Mouse (Mus musculus) ES-E14 (cell line): ENCODE measurements around the gene Olfr525. TPM values are rescaled to one million over a fixed set of nuclear protein-coding genes. Genes with fewer than 3 reads are reported as not detected.

Experiments
- DNase-seq: peaks from one replicate; pipeline ENCODE4 v3.0.0-alpha.2; 2013; ENCODE audit warnings: low read depth, low spot score
- H3K27ac ChIP-seq: 2 replicates; pipeline ENCODE4 v1.5.1; 2012; ENCODE audit warnings: low read depth, mild to moderate bottlenecking, low read length, moderate library complexity, mixed read lengths; ENCODE audit not compliant: poor library complexity, insufficient read depth, severe bottlenecking
- H3K36me3 ChIP-seq: 2 replicates; pipeline ENCODE4 v1.6.1; 2012; ENCODE audit warnings: mild to moderate bottlenecking, low read length, moderate library complexity, mixed read lengths; ENCODE audit not compliant: control insufficient read depth, poor library complexity, insufficient read depth, severe bottlenecking
- H3K4me1 ChIP-seq, 2 experiments: fragments of 150-350 bp in 1 of 2; sonication (generic) in 1 of 2; 2 replicates each; pipeline ENCODE4 v1.6.1; 2012; ENCODE audit warnings: low read length in 2 of 2, mild to moderate bottlenecking in 1 of 2, mixed read lengths in 1 of 2; ENCODE audit not compliant: control insufficient read depth in 2 of 2, insufficient read depth in 2 of 2, poor library complexity in 1 of 2
- H3K4me3 ChIP-seq, 2 experiments: fragments of 150-350 bp in 1 of 2; sonication (generic) in 1 of 2; 2 replicates each; pipeline ENCODE4 v1.5.1; 2012; ENCODE audit warnings: low read length in 2 of 2, low read depth in 1 of 2, mild to moderate bottlenecking in 1 of 2, mixed read lengths in 1 of 2; ENCODE audit not compliant: insufficient read depth in 1 of 2, poor library complexity in 1 of 2, severe bottlenecking in 1 of 2
- H3K9ac ChIP-seq: 2 replicates; pipeline ENCODE4 v1.6.1; 2012; ENCODE audit warnings: low read depth, mild to moderate bottlenecking, low read length, mixed read lengths; ENCODE audit not compliant: poor library complexity, insufficient read depth, severe bottlenecking
- H3K9me3 ChIP-seq: fragments of 150-350 bp; sonication (generic); 2 replicates; pipeline ENCODE4 v1.6.1; 2012; ENCODE audit warnings: low read depth, mild to moderate bottlenecking, low read length; ENCODE audit not compliant: control insufficient read depth, insufficient read depth
- CHD2 ChIP-seq: IDR thresholded peaks from 2 replicates; pipeline ENCODE4 v1.6.1; 2014; ENCODE audit warnings: mild to moderate bottlenecking, low read depth, low read length, inconsistent platforms
- HCFC1 ChIP-seq: IDR thresholded peaks from 2 replicates; pipeline ENCODE4 v1.6.1; 2012; ENCODE audit warnings: low read length, inconsistent platforms, borderline replicate concordance; ENCODE audit not compliant: insufficient read depth
- MAFK ChIP-seq: IDR thresholded peaks from 2 replicates; pipeline ENCODE4 v1.6.1; 2014; ENCODE audit warnings: mild to moderate bottlenecking, low read depth, low read length, inconsistent platforms; ENCODE audit not compliant: insufficient read depth
- ZC3H11A ChIP-seq: IDR thresholded peaks from 2 replicates; pipeline ENCODE4 v1.6.1; 2012; ENCODE audit warnings: low read depth, mild to moderate bottlenecking, inconsistent platforms, low read length, borderline replicate concordance
- ZNF384 ChIP-seq: IDR thresholded peaks from 2 replicates; pipeline ENCODE4 v1.6.1; 2012; ENCODE audit warnings: low read depth, low read length, inconsistent platforms
- in situ Hi-C, 2 experiments: fragments of 600-800 bp; cut with MboI; formaldehyde crosslinking; loops; one replicate each; pipeline ENCODE4 v1.15.1; 2025; ENCODE audit warnings: low sequenced_read_pairs in 2 of 2, inconsistent platforms in 1 of 2; ENCODE audit not compliant: unreplicated experiment in 2 of 2
- total RNA-seq: library from RNA; depleted of rRNA; stranded (reverse); fragments of 300-350 nt; gene quantifications from 2 replicates; pipeline ENCODE4 v1.2.3, GENCODE M21; 2012; rRNA removed

Gene Olfr525
- total RNA-seq, 1 experiment: not detected

GRCm38 (mm10) chr7:140376231-140376630 lies 55.6 kb downstream of the Olfr525 start, which contains the start of gene Olfr530:
Gene Olfr530, minus strand, starts transcription at chr7:140376331.
- Histone ChIP-seq H3K9ac (no peak within 1 kb of the TSS), H3K4me3 (no peak within 1 kb of the TSS), H3K36me3 (no peaks in the 10 kb centered on the region), H3K4me1 (no peaks in the 10 kb centered on the region), H3K27ac (no peak within 1 kb of the TSS), H3K9me3 (no peaks in the 10 kb centered on the region)
- no peak for DNase-seq
- no peak for TF ChIP-seq MAFK
- no peak for TF ChIP-seq ZNF384
- TF ChIP-seq ZC3H11A: no peak
- TF ChIP-seq CHD2: no peak
- no peak for TF ChIP-seq HCFC1
- in situ Hi-C loops: no loop called here

- no peak for TF ChIP-seq ZNF384
- no peak for TF ChIP-seq HCFC1
- no peak for TF ChIP-seq ZC3H11A
- no peak for TF ChIP-seq CHD2
- no peak for TF ChIP-seq MAFK
- Histone ChIP-seq H3K27ac (no peak overlapping the region), H3K9me3 (no peaks in the 10 kb centered on the region), H3K4me3 (no peak overlapping the region), H3K9ac (no peak overlapping the region), H3K36me3 (no peaks in the 10 kb centered on the region), H3K4me1 (no peaks in the 10 kb centered on the region)
- in situ Hi-C loops: no loop called here
- no peak for DNase-seq
These were observed 56.3 kb downstream of the Olfr525 start for GRCm38 (mm10) chr7:140376911-140377310.

Other genes starting within 250 kb of the Olfr525 start
- gene Caly, start 238.3 kb upstream of the Olfr525 start, total RNA-seq: 0.26 TPM in 1 of 2 replicates, not detected in the other
- gene Prap1, start 227.5 kb upstream of the Olfr525 start, total RNA-seq: 0.49 TPM in 1 of 2 replicates, not detected in the other
- gene Fuom, start 218.4 kb upstream of the Olfr525 start, total RNA-seq: 6.6 and 11.9 TPM in 2 replicates
- gene Paox, start 205.1 kb upstream of the Olfr525 start, total RNA-seq: 9.1 and 15.5 TPM in 2 replicates
- gene Echs1, start 204.4 kb upstream of the Olfr525 start, total RNA-seq: 47.0 and 58.3 TPM in 2 replicates
- gene Mtg1, start 183.3 kb upstream of the Olfr525 start, total RNA-seq: 21.0 and 23.0 TPM in 2 replicates
- 0.27 and 0.48 TPM in 2 replicates for gene Sprn, start 166.0 kb upstream of the Olfr525 start, total RNA-seq
- gene Olfr522, start 156.1 kb upstream of the Olfr525 start, total RNA-seq: not detected in 2 replicates
- not detected in 2 replicates for gene Olfr523, start 147.6 kb upstream of the Olfr525 start, total RNA-seq
- gene Olfr524, start 114.9 kb upstream of the Olfr525 start, total RNA-seq: not detected in 2 replicates
- gene Cd163l1, start 102.6 kb upstream of the Olfr525 start, total RNA-seq: not detected in 2 replicates
- not detected in 2 replicates for gene 5830411N06Rik, start 73.6 kb upstream of the Olfr525 start, total RNA-seq
- gene Olfr527, start 13.2 kb downstream of the Olfr525 start, total RNA-seq: not detected in 2 replicates
- gene Olfr60, start 40.8 kb downstream of the Olfr525 start, total RNA-seq: not detected in 2 replicates
- gene Olfr530, start 55.5 kb downstream of the Olfr525 start, total RNA-seq: not detected in 2 replicates
- not detected in 2 replicates for gene Olfr531, start 82.1 kb downstream of the Olfr525 start, total RNA-seq
- gene Olfr532, start 100.8 kb downstream of the Olfr525 start, total RNA-seq: not detected in 2 replicates
- gene Olfr533, start 142.5 kb downstream of the Olfr525 start, total RNA-seq: not detected in 2 replicates
- not detected in 2 replicates for gene Olfr535, start 163.4 kb downstream of the Olfr525 start, total RNA-seq
- not detected in 2 replicates for gene Olfr536, start 186.5 kb downstream of the Olfr525 start, total RNA-seq
- not detected in 2 replicates for gene Olfr538, start 247.0 kb downstream of the Olfr525 start, total RNA-seq